Mouse (Mus musculus): Measurements from ENCODE around the gene Txndc16.

DNA sequence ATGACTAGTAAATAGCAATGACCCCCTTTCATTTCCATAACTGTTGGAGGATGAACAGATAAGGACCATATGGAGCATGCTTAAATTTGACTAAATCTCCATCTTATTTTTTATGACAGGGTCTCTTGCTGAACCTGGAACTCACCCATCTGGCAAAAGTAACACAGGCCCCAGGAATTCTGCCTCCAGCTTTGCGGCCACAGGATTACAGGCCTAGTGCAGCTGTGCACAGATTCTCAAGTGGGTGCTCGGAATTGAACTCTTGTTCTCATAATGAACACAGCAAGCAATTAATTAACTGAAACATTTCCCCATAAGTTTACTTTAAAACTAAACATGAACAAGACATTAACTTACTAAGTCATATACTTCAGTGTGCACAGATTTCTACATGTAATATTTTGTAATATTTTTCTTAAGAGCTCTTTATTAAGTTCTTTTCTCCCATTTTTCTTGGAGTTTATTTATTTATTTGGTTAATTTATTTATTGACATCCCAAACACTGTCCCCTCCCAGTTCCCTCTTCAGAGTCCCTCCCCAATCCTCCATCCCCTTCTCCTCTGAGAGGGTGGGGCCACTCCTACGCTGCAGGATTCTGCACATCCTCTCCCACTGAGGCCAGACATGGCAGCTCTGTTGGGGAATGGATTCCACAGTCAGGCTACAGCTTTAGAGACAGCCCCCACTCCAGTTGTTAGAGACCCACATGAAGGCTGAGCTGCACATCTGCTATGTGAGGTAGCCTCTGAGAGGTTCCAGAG lies 43.9 kb upstream of the Txndc16 start:
- no peak for TF ChIP-seq CTCF (IDR thresholded peaks at IDR 0.05; ENCODE audit: low read depth, low read length)
- TF ChIP-seq POLR2A (IDR thresholded peaks at IDR 0.05; ENCODE audit: insufficient read depth, low read length): no peak

Data from ES-Bruce4 (cell line).